Mouse (Mus musculus) fat pad, adult 2 months (tissue): ENCODE measurements around the gene Cdh6.

ENCODE experiments used
- DNase-seq: peaks from one replicate; pipeline ENCODE4 v3.0.0-alpha.2; 2011; ENCODE audit warnings: low read depth, low spot score; ENCODE audit errors: extremely low read depth

The Cdh6 gene

GRCm38 (mm10) chr15:13165094-13165885 is 8.2 kb downstream of the Cdh6 start:
- DNase-seq = no peak

- no peak for DNase-seq
Measured at GRCm38 (mm10) chr15:13155820-13156219, 17.7 kb downstream of the Cdh6 start.

GRCm38 (mm10) chr15:13155418-13155817 is 18.1 kb downstream of the Cdh6 start:
- DNase-seq = no peak

- no peak for DNase-seq
Measured at GRCm38 (mm10) chr15:13141983-13142382, 31.5 kb downstream of the Cdh6 start.

- DNase-seq = no peak
Measured at GRCm38 (mm10) chr15:13139662-13140061, 33.8 kb downstream of the Cdh6 start.

- DNase-seq = no peak
Measured at GRCm38 (mm10) chr15:13137166-13137565, 36.3 kb downstream of the Cdh6 start.

- no peak for DNase-seq
Measured at GRCm38 (mm10) chr15:13134086-13134485, 39.4 kb downstream of the Cdh6 start.

- no peak for DNase-seq
Measured at GRCm38 (mm10) chr15:13133370-13133769, 40.1 kb downstream of the Cdh6 start.

- no peak for DNase-seq
Measured at GRCm38 (mm10) chr15:13132493-13132892, 41.0 kb downstream of the Cdh6 start.

- DNase-seq = no peak
Measured at GRCm38 (mm10) chr15:13130246-13130645, 43.2 kb downstream of the Cdh6 start.

GRCm38 (mm10) chr15:13100341-13100740 is 73.1 kb downstream of the Cdh6 start:
- no peak for DNase-seq

GRCm38 (mm10) chr15:13097861-13098260 is 75.6 kb downstream of the Cdh6 start:
- DNase-seq = no peak

GRCm38 (mm10) chr15:13095406-13095805 is 78.1 kb downstream of the Cdh6 start:
- DNase-seq = no peak

GRCm38 (mm10) chr15:13094881-13095256 is 78.6 kb downstream of the Cdh6 start:
- DNase-seq = no peak

GRCm38 (mm10) chr15:13093954-13094880 is 79.3 kb downstream of the Cdh6 start:
- no peak for DNase-seq

GRCm38 (mm10) chr15:13092064-13092463 is 81.4 kb downstream of the Cdh6 start:
- no peak for DNase-seq

GRCm38 (mm10) chr15:13088504-13089058 is 84.9 kb downstream of the Cdh6 start:
- no peak for DNase-seq

- no peak for DNase-seq
Measured at GRCm38 (mm10) chr15:13084746-13085145, 88.7 kb downstream of the Cdh6 start.

GRCm38 (mm10) chr15:13076908-13077669 is 96.4 kb downstream of the Cdh6 start:
- DNase-seq = no peak

- no peak for DNase-seq
Measured at GRCm38 (mm10) chr15:13074047-13074446, 99.4 kb downstream of the Cdh6 start.

GRCm38 (mm10) chr15:13068213-13068516 is 105.3 kb downstream of the Cdh6 start:
- no peak for DNase-seq
